Mouse (Mus musculus): ENCODE measurements around the gene Lyst.

- TF ChIP-seq POLR2A (IDR thresholded peaks at IDR 0.05; ENCODE audit: low read depth, low read length) (no peak), CTCF (IDR thresholded peaks at IDR 0.05; ENCODE audit: extremely low read depth, insufficient read length, insufficient replicate concordance, low read depth, low read length) (no peak)
Observed at GRCm38 (mm10) chr13:13596424-13597044, 6.3 kb downstream of the Lyst start.

Data from small intestine, adult 2 months (tissue).